15 mouse cellular contexts compared by ENCODE assay signal in the genomic region with DNA sequence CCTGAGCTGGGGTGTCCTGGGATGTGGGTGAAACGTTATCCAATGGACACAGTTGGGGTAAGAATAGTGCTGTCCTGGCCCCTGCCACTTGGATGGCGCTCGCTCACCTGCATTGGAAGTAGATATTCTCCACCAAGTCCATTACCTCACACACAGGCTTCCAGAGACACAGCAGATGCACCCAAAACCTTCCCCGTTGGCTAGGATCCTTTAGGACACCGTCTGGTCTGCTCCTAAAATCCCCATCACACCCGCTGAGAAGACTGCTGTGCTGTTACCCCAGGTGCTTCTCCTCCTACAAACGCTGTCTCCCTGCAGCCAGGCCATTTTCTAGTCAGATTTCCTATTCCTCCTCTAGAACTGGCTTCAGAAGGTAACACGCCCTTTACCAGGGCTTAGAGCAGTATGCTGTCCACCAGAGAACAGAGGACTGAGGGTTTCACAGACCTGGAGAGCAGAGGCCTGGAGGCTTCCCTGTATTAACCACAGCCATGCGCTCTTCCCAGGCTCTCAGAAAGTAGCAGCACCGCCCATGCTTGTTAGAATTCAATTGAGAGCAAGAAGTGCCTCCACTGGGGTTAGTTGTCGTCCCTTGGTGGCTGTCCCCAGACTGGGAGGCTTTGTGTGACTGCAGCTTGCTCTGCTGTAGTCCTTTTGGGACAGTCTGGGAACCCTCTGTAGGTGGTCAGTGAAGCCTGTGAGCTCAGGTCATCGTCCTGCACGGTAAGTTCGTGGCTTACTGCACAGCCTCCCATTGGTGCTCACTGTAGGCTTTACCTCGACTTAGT.
"Had no signal": no experiment of that assay in that cellular context is flagged by ENCODE, and none has a peak within 500 bp of the region (broad histone marks: within the 10 kb centered on the region; RNA-seq: fewer than 3 reads in every experiment).

No protein-coding gene starts in this region.

- H3K4me1 ChIP-seq: limb, embryonic 12.5 days; neural tube, embryonic 15.5 days had no signal

- DNase-seq: kidney, adult 8-10 months; kidney, postnatal 25 days; liver; lung, embryonic 14.5 days; lung, postnatal 10 days; lung, postnatal 4 days; right cerebral cortex, adult 18-20 months; right cerebral cortex, postnatal 25 days; thymus, postnatal 36 days had no signal

- H3K4me2 ChIP-seq: limb, embryonic 12.5 days; liver, embryonic 15.5 days; lung, embryonic 14.5 days; midbrain, embryonic 12.5 days; neural tube, embryonic 15.5 days had no signal

- H3K27me3 ChIP-seq: limb, embryonic 12.5 days; liver, embryonic 15.5 days; midbrain, embryonic 12.5 days; neural tube, embryonic 15.5 days had no signal

- H3K27ac ChIP-seq: left cerebral cortex, adult 2 months; limb, embryonic 12.5 days; liver, embryonic 15.5 days; midbrain, embryonic 12.5 days; neural tube, embryonic 15.5 days had no signal

- H3K9me3 ChIP-seq: limb, embryonic 12.5 days; liver, embryonic 15.5 days; midbrain, embryonic 12.5 days; neural tube, embryonic 15.5 days had no signal

- H3K4me3 ChIP-seq: left cerebral cortex, adult 2 months; limb, embryonic 12.5 days; liver, embryonic 15.5 days; midbrain, embryonic 12.5 days; myocyte; neural tube, embryonic 15.5 days had no signal

- H3K9ac ChIP-seq: limb, embryonic 12.5 days; liver, embryonic 15.5 days; lung, embryonic 14.5 days; midbrain, embryonic 12.5 days; neural tube, embryonic 15.5 days had no signal
